Mouse (Mus musculus) erythroblast, embryonic 14.5 days (primary cell): ENCODE results near the gene Raver1. TPM values are rescaled to one million over a fixed set of nuclear protein-coding genes. Genes with fewer than 3 reads are reported as not detected.
A peak's percentile ranks its signal among the peaks of the same experiment; 100 is the strongest.

Source experiments
- H3K27me3 ChIP-seq: 2 replicates; pipeline ENCODE4 v1.6.1; 2012; ENCODE audit warnings: inconsistent platforms; ENCODE audit not compliant: control insufficient read depth
- H3K36me3 ChIP-seq: 2 replicates; pipeline ENCODE4 v1.6.1; 2012; ENCODE audit warnings: mild to moderate bottlenecking, inconsistent platforms; ENCODE audit not compliant: control insufficient read depth
- H3K4me1 ChIP-seq: 2 replicates; pipeline ENCODE4 v1.6.1; 2012; ENCODE audit warnings: inconsistent platforms; ENCODE audit not compliant: control insufficient read depth
- H3K4me3 ChIP-seq: replicated peaks from 2 replicates; pipeline ENCODE3; 2012; ENCODE audit warnings: moderate library complexity, mild to moderate bottlenecking, inconsistent platforms
- H3K9me3 ChIP-seq: 2 replicates; pipeline ENCODE4 v1.6.1; 2012; ENCODE audit warnings: low read length, inconsistent platforms, mixed read lengths; ENCODE audit not compliant: control insufficient read depth
- GATA1 ChIP-seq: IDR thresholded peaks from 2 replicates; pipeline ENCODE4 v1.6.1; 2012; ENCODE audit warnings: low read length, inconsistent platforms, mixed read lengths
- TAL1 ChIP-seq: IDR thresholded peaks from 3 replicates; pipeline ENCODE4 v1.6.1; 2012; ENCODE audit warnings: low read length, inconsistent platforms, mixed read lengths
- polyA plus RNA-seq: library from polyadenylated mRNA; stranded (reverse); fragments of >175 nt; gene quantifications from 2 replicates; pipeline ENCODE4 v1.2.3, GENCODE M21; 2012

Gene Raver1
- polyA plus RNA-seq = 7.5 and 9.3 TPM in 2 replicates

DNA sequence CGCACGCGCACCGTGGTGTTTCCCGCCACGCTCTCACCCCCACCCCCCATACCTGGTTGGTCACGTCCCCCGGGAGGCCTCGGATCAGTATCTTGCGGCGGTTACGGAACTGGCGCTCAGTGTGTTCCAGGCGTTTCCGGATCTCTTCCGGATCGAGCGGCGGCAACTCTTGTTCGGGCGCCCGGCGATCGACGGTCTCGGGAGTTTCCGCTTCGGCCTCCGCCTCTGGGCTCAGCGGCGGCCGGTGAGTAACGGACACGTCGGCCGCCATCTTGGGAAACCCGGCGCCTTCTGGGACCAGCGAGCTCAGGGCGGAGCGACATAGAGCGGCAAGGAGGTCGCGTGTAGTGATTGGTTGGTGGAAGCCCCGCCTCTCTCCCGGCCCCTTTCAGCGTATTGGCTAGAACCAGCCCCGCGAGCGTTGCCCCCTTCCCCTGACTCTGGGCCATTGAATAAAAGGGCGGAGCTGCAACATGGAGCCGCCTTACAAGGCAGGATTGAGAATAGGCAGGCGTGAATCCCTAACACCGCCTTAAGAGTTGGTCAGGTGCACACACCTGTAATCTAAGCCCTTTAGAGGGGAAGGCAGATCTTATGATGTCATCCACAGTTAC is at the start of gene Raver1, which contains the start of gene Gm38431:
Gene Raver1 (minus strand): TSS at position 302 of the 614 bp plus-strand sequence.
Gene Gm38431 (minus strand): TSS at position 291 of the 614 bp plus-strand sequence.
- Histone ChIP-seq H3K4me1 (peaks cover 59% of the 10 kb centered on the region), H3K9me3 (no peaks in the 10 kb centered on the region), H3K36me3 (peaks cover 70% of the 10 kb centered on the region), H3K4me3 (peak within 1 kb of the TSS; percentile 85), H3K27me3 (no peaks in the 10 kb centered on the region)
- no peak for TF ChIP-seq TAL1
- TF ChIP-seq GATA1 = no peak

DNA sequence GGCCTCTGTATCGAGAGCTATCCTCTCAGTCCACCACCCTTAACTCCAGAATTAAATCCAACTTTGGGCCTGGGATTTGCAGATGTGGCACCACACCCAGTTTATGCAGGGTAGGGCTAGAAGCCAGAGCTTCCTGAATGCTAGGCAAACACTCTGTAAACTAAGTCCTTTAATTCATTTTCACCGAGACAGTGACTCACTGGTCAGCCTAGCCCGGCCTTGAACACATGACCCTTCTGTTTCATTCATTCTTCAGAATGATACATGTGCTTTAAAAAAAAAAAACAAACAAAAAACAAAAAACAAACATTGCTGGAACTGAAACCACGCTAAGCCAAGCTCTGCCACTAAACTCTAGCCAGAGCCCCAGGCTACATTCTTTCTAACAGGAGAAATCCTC is 46.6 kb upstream of the Raver1 start:
- peaks cover 63% of the 10 kb centered on the region for H3K36me3 ChIP-seq

DNA sequence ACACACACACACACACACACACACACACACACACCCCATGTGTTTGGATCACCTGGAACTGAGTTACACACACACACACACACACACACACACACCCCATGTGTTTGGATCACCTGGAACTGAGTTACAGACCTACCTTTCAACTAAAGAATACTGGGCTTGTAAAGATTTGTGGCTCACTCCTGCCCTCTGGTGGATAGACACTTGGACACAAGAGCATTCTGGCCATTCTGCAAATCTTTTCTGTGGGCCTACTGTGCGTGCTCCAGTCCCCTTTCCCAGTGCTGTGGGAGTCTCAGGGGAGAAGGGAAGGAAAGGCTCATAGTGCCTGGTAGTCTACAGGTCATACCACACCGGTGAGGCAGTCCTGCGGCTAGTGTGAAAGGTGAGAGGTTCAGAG is 45.4 kb upstream of the Raver1 start:
- H3K9me3 ChIP-seq = no peaks in the 10 kb centered on the region
- TF ChIP-seq GATA1 = no peak
- no peak for TF ChIP-seq TAL1

More for the DNA sequence above, 46.6 kb upstream of the Raver1 start:
- TF ChIP-seq GATA1 (no peak), TAL1 (no peak)
- peaks cover 5% of the 10 kb centered on the region for H3K4me1 ChIP-seq
- no peaks in the 10 kb centered on the region for H3K27me3 ChIP-seq
- H3K4me3 ChIP-seq = no peak overlapping the region
- no peaks in the 10 kb centered on the region for H3K9me3 ChIP-seq

DNA sequence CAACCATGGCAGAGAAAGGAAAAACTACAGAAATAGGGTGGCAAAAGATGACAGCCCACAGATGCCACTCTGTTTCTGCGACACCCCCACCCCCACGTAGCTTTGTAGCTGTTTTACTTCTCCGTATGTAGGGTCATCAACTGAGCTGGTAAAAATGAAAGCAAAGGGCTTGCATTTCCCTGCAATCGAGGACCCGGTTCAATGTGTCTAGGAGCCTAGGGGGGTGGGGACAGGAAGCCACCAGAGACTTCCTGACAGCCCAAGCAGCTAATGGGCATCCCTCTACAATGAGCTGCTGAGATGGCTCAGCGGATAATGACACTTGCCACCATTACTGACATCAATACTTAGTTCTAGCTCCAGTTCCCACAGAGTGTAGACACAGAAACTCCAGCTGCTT is 44.6 kb upstream of the Raver1 start:
- Histone ChIP-seq H3K4me3 (no peak overlapping the region), H3K4me1 (peaks cover 16% of the 10 kb centered on the region), H3K9me3 (no peaks in the 10 kb centered on the region), H3K27me3 (no peaks in the 10 kb centered on the region), H3K36me3 (peaks cover 43% of the 10 kb centered on the region)
- no peak for TF ChIP-seq GATA1
- TF ChIP-seq TAL1 = no peak

More for the DNA sequence above, 45.4 kb upstream of the Raver1 start:
- Histone ChIP-seq H3K27me3 (no peaks in the 10 kb centered on the region), H3K36me3 (peaks cover 52% of the 10 kb centered on the region), H3K4me1 (peaks cover 11% of the 10 kb centered on the region), H3K4me3 (no peak overlapping the region)

DNA sequence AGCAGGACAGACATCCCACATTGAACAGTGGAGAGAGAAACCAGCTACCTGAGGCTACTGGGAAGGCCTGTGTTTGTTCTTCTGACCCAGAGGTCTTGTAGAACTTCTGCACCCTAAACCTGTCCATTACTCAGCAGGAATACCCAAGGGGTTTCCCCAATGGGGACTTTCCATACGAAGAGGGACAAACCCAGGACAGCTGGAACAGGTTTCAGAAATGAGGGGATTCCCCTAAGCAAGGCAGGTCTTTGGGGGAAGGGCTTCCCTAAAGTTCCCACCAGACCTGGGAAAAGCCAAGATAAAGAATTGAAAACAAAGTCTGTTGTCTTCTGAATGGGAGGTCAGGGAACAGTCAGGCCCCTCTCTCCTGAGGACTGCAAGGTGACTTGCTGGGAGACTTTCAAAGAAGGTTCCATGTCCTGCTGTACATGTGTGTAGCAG is 44.2 kb upstream of the Raver1 start:
- Histone ChIP-seq H3K27me3 (no peaks in the 10 kb centered on the region), H3K4me1 (peaks cover 21% of the 10 kb centered on the region), H3K36me3 (peaks cover 39% of the 10 kb centered on the region), H3K9me3 (no peaks in the 10 kb centered on the region), H3K4me3 (no peak overlapping the region)
- TF ChIP-seq TAL1 (no peak), GATA1 (no peak)

DNA sequence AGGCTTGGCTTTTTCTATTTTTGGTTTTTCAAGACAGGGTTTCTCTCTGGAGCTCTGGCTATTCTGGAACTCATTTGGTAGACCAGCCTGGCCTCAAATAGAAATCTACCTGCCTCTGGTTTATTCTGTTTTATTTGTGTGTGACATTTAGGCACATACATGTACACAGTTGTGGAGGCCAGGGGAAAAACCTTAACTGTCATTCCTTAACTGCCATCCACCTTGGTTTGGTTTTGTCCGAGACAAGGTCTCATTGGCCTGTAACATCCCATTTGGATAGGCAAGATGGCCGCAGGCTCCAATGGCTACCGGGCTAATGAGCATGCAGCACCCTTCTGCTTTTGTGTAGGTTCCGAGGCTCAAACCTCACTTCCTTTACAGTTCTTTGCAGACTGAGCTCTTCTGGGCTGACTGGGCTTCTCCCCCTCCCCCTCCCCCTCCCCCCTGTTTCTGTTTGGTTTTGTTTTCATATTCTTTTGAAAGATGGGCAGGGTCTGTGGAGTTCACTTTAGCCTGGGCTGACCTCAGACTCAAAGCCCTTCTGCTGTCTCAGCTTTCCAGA is 43.6 kb upstream of the Raver1 start:
- Histone ChIP-seq H3K27me3 (no peaks in the 10 kb centered on the region), H3K9me3 (no peaks in the 10 kb centered on the region), H3K4me3 (no peak overlapping the region), H3K4me1 (peaks cover 26% of the 10 kb centered on the region), H3K36me3 (peaks cover 33% of the 10 kb centered on the region)
- no peak for TF ChIP-seq TAL1
- TF ChIP-seq GATA1 = no peak

DNA sequence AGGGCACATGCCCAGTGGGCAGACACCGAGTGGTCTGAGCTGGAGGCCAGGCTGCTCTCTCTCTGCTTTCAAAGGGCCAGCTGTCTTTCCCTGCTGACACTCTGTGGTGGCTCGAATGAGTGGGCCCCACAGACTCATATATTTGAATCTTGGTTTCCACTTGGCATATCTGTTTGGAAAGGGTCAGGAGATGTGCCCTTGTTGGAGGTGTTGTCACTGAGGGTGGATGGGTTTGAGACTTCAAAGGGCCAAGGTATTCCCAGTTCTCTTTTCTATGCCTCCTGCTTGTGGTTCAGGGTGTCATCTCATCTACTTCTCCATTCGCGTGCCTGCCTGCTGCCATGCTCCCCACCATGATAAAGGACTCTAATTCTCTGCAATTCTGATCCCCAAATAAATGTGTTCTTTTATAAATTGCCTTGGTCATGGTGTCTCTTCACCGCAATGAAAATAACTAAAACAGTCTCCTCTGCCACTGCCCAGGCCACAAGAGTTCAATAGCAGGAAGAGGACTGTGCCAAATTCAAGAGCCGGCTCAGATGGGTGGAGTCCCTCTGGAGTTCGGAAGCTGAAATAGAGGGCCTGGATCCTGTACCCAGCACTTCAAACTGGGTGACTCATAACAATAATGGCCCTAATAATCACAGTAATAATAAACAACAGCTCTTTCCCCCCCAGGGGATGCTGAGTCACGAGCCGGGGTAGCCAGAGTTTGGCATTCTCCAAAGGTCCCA is 43.0 kb upstream of the Raver1 start:
- Histone ChIP-seq H3K4me3 (no peak overlapping the region), H3K4me1 (peaks cover 29% of the 10 kb centered on the region), H3K36me3 (peaks cover 27% of the 10 kb centered on the region), H3K9me3 (no peaks in the 10 kb centered on the region), H3K27me3 (no peaks in the 10 kb centered on the region)
- TF ChIP-seq TAL1 (no peak), GATA1 (no peak)

DNA sequence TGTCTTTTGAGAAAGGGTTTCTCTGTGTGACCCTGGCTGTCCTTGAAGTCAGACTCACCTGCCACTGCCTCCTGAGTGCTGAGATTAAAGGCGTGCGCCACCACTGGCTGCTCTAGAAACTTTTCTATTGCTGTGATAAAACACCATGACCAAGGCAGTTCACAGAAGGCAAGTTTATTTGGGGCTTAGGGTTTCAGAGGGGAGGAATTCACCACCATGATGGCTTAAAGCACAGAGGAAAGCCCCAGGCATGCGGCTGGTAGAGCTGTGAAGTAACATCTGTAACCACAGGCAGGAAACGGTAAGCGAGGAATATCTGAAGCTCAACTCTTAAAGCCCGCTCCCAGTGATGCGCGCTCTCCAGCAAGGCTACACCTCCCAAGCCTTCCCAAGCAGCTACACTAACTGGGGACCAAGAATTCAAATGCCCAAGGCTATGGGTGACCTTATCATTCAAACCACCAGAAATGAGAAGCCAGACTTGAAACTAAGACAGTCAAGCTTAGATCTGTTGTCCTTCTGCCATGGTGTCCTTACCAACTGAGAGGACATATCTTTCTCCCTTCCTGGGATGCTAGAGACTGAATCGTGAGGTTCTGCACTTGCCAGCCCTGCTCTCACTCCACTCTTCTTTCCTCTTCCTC is 41.4 kb upstream of the Raver1 start:
- H3K4me3 ChIP-seq = no peak overlapping the region
- peaks cover 11% of the 10 kb centered on the region for H3K36me3 ChIP-seq
- no peaks in the 10 kb centered on the region for H3K27me3 ChIP-seq
- peaks cover 29% of the 10 kb centered on the region for H3K4me1 ChIP-seq
- no peak for TF ChIP-seq GATA1
- H3K9me3 ChIP-seq = no peaks in the 10 kb centered on the region

DNA sequence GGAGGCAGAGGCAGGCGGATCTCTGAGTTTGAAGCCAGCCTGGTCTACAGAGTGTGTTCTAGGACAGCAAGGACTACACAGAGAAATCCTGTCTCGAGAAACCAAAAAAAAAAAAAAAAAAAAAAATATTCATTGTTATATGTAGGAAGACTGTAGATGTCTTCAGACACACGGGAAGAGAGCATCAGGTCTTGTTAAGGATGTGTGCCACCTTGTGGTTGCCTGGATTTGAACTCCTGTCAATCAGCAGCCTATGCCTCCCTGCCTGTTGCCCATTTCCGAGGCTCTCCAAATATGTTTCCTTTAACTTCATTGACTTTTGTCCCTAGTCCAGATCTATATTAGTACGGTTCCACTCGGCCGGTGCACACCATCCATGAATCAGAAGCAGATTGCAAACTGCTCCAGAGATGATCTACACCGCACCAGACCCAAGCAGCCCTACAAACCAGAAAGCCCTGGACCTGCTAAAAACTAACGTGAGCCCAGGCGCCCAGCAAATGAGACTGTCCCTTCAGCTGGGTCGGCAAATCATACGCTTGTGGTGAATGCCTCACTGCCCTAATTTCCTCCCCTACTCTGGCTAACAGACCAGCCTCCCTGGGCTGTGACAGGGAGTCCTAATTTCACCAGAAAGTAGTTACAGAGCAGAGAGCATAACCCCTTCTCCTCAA is 40.4 kb upstream of the Raver1 start:
- Histone ChIP-seq H3K9me3 (no peaks in the 10 kb centered on the region), H3K27me3 (no peaks in the 10 kb centered on the region), H3K4me3 (no peak overlapping the region), H3K36me3 (peaks cover 2% of the 10 kb centered on the region), H3K4me1 (peaks cover 29% of the 10 kb centered on the region)
- TF ChIP-seq GATA1 = no peak
- TF ChIP-seq TAL1 = no peak
